Mouse (Mus musculus) erythroblast, embryonic 14.5 days (primary cell): ENCODE measurements around the gene Pfkfb2.

Source experiments
- GATA1 ChIP-seq: IDR thresholded peaks from 2 replicates; pipeline ENCODE4 v1.6.1; 2012; ENCODE audit warnings: low read length, inconsistent platforms, mixed read lengths
- TAL1 ChIP-seq: IDR thresholded peaks from 3 replicates; pipeline ENCODE4 v1.6.1; 2012; ENCODE audit warnings: low read length, inconsistent platforms, mixed read lengths

DNA sequence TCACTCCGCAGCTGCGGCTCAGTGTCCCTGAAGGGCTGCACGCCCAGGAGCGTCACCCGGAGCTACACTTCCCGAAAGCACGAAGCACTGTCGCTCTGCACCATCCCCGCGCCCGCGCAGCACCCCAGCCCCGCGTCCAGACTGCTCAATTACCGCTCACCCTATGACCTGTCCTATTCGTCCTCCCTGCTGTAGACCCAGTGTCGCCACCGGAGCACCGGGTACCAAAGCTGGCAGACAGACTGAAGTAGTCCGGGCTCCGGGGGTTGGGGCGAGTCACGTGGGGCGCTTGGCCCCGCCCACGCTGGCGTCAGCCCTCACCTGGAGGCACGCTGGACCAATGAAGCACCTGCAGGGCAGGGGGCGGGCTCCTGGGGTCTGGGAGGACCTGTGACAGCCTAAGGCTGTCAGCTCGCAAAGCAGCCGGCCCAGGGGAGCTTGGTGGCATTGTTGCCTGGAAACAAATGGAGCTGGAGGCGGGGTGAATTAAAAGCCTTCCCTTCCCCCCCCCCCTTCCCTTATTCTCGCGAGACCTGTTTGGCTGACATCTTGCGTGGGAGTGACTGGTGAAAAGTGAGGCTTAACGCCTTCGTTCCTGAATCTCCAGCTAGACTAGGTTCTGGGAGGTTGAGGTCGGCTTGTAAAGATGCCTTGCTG, 13.4 kb downstream of the Pfkfb2 start, which contains the start of gene Gm29427:
- TF ChIP-seq TAL1 (no peak), GATA1 (no peak)
